Mouse (Mus musculus) frontal cortex, postnatal 10 days (tissue): Measurements from ENCODE around the gene Arl5c.

Experiments
- DNase-seq, 2 experiments: peaks; one replicate each; pipeline ENCODE4 v3.0.0; 2022; ENCODE audit warnings: low spot score in 2 of 2, mixed read lengths in 1 of 2

The Arl5c gene

DNA sequence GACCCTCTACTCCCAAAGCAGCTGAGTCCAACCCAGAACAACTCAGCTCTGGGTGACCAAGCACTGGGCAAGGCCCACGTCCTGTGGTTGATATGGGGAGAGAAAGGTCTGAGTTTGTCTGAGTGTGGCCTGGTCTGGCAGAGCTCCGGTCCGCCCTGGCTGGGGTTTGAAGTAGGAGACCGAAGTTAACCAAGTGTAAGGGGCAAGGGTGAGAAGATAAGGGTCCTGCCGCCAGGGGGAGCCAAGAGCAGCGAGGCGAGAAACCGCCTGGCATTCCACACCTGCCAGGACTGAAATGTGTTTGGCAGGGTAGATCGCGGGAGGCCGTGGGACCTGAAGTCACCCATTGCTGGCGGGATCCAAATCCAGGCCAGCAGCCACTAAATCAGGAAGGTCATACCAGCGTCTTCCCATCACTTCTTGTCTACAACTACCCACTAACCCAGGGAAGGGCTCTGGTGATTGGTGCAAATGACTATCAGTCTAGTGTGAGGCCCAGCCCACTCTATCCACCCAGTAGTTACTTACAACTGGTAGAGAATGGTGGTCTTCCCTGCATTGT, 1.4 kb downstream of the Arl5c start:
- peak in 1 of 2 experiments; percentile 69 for DNase-seq

DNA sequence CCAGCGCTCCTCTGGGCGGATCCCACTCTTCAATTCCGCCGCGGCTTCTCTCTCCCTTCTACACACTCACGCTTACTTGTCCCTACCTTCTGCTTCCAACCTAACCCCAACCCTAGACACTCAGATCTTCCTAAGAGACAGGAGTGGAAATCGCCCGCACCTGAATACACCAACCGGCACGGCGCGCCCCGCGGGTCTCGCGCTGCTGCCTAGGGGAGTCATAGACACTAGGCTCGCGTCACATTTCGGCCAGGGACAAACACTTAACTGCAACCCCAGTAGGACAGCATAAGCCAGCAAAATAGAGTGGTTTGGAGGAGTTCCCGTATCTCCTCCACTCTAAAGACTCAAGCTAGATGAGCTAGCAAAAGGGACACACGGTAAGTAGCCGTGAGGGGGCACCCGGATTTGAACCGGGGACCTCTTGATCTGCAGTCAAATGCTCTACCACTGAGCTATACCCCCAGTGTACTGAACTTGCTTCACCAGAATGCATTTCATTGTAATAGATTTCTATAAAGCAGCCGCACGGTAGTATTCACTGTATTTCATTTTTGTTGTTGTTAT, 7.4 kb downstream of the Arl5c start:
- DNase-seq: peak; percentile 75 to 83

DNA sequence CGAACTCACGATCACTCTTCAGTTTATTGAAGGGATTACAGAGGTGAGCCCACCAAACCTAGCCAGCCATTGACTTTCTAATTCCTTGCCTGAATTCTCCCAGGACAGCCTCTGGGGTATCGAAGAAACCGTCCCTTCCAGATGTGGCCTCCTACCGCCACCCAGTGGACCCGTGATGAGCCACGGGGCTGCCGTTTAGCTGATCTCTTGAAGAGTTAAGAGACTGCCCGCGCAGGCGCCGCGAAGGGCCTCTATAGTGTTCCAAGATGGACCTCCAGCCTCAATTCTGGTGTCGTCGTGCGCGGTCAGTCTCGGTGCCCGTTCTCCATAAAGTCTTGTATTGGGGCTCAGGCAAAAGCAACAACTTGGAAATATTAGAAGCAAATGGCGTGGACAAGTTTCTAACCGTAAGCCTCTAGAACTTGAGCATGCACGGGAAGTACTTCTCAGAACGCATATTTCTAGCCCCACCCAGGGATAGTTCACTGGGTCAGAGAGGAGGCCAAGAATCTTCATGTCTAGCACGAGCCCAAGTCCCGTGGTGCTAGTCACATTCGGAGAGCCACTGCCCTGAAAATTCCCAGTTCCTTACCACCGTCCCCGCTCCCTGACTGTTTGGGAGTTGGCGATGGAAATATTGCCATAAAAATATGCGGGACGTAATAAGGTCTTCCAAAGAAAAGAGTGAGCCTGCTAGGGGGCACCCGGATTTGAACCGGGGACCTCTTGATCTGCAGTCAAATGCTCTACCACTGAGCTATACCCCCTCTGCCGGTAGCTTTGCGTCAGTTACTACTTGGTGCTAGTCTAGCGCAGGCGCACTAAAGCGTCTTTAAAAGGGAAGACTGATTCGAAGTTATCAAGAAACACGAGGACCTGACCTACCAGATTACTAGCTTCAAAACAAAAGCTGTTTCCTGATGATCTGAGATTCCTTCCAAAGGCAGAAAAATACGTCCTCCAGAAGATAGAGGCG, 8.1 kb downstream of the Arl5c start:
- peak; percentile 91 to 92 for DNase-seq

DNA sequence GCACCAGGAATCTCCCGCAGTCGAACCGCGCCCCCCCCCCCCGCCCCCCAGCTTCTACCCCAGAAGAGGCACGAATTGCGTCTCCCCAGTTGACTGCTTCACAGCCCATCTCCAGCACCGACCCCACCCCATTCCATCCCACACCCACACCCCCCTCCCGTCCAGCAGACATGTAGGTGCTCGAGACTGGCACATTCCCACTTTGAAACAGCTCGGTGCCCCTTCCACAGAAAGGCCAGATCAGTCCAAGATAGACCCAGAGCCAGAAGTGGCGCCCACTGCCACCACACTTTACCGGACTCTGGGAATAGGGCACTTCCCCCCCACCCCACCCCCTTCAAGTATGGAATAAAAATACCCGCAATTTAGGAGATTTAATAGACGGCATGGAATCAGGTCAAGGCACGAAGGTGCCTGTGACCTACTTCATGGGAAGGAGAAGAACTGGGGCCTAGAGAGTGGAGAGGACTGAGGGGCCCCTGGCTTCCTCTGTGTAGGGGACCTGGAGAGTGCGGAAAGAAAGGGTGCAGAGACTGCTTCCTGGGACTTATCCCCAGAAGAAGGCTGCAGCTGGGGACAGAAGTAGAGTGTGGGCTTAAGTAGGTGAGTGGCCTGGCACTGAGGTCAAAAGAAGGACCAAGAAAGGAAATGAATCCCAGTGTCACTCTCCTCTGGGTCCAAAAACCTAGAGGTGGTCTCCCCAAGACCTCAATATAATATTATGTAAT, 9.1 kb downstream of the Arl5c start:
- DNase-seq: no peak

DNA sequence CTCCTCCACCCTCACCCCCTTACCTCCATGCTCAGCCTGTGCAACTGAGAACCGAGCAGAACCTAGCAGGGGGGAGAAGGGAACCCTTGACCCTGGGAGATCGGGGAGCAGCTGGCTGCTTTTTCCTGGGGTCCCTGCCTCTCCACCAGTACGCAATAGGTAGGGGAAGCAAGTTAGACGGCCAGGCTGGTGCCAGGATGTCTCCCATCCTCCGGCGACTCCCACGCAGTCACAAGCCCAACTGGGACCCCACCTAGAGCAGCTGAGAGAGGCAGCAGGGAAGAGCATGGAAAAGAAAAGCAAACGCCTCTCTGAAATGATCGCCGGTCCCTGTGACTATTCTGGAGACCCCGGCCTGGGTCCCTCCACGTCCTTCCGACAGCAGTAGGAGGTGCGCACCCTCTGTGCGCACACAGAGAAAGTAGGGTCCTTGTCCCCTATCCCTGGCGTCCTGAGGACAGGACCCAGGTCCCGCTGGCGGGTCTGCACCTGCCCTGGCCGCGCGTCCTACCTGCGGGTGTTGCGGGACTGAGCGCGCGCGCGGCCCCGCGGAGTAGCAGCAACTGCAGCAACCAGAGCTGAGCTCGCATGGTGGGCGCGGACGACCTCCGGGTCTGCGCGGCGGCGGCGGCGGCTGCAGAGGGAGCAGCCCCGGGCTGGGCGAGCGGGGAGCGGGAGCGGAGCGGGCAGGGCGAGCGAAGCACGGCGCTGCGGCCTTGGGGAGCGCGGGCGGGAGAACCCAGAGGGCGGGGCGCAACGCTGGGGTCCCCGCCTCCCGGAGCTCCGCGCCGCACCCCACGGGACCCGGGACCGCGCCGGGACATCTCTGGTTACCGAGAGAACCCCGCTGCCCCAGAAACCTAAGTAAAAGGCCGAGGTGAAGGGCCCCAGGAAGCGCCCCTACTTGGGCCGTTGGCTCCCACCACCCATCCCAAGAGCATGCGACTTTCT, 10.0 kb downstream of the Arl5c start, which contains the start of gene Plxdc1:
Gene Plxdc1 (minus strand): TSS at position 718 of the 951 bp plus-strand sequence.
- no peak for DNase-seq

DNA sequence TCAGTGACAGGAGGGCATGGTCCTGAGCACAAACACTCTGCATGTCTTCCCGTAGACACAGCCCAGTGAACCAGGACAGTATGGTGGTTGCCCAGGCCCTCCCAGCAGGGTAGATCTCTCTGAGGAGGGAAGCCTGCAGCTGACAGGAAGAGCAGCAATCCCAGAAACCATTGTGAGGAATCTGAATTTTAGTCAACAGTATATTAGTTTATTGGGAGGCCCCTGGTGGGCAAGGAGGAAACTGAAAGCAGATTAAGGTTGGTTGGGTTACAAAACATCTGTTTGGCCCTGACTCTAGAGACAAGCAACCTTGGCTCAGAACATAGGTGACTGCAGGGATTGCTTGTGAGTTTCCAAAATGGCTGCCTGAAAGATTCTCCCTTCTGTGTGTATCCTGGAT, 12.0 kb downstream of the Arl5c start:
- no peak for DNase-seq

DNA sequence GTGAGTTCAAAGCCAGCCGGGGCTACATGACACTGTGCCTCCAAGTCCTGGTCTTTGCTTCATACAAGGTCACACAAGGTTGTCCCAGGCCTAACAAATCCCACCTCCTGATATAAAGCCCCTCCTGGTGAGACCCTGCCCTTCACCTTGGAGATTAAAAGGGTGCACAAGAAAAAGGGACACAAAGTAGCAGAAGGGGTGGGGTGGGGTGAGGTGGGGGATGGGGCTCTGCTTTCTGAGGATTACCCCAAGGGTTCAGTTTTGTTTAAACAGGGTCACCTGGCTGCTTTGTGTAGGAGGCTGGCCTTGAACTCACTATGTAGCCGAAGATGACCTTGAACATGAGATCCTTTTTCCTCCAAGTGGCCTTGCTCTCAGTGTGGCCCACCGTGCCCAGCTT, 12.5 kb downstream of the Arl5c start:
- DNase-seq: no peak

DNA sequence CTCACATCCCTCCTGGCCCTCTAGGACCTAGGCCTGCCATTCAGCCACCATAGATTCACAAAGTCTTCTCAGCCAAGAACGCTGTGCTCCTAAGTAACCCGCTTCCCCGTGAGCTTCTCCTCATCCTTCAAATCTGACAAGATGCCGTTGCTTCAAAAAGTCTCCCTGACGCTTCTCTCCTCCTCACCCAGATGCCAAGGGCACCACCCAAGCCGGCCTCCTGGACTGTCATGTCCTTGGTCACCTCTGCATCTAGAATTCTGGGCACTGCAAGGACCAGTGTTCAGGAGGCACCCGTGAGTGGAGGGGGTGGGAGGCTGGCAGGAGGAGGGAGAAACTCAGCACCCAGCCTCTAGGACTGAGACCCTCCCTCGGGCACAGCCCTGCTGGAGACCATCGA, 13.3 kb downstream of the Arl5c start:
- no peak for DNase-seq

DNA sequence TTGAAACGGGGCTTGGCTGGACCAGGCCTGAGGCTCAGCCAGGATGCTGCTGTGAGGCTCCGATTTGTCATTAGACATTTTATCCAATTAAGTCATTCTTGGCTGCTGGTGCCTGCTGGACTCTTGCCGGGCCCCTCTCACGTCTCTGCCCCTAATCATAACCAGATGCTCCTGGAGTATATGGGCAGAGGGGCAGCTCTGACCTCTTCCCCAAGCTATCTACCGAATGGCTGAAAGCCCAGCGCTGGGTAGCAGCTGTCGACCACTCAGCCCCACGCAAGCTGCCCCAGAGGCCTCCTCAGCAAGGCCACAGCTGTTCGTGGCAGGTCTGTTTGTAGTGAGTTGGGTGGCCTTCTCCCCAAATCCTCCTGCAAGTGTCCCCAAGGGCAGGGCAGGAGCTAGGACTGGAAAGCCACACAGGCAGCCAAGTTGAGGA, 15.4 kb downstream of the Arl5c start:
- DNase-seq: no peak

DNA sequence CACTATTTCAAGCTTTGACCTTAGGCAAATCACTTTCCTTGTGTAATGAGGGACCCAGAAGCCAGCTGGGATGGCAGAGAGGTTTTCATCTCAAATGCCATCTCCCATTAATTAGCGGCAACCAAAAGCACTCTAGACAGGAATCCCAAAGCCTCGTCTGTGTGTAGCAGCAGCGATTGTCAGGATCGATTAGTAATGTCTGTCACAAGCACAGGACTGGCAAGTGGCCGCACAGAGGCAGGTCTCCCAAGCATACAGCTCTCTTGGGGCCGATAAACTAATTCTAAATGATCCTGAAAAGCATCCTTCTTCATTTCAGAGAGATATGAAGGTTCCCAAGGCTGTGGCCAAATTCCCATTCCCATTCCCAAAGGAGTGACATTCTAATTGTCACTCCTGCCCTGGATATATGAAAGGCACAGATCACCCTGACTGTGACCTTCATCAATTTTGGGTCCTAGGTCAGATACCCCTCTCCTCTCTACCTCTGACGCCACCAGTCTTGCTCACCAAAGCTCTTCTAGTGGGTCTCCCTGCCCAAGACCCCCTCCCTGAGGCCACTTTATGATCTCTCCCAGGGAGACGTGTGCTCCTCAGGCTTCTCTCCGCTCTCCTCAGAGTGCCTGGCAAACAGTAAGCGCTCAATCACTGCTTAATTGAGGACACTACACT, 16.0 kb downstream of the Arl5c start:
- no peak for DNase-seq

DNA sequence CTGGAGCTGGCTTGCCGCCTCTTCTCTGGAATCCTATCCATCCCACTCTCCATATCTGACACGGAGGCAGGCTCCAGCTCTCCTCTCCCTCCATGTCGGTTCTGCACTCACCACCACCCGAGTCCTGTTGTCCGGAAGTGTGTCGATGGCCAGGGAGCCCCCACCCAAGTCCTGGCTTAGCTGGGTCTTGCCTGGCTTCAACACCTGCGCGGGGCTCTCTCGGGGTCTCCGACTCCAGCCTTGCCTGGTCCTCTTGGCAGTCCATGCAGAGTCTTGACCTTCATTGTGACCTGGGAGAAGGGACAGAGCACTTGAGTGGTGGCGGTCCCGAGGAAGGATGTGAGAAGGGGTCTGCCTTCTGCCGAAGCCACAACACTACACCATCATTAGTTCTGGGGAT, 17.6 kb downstream of the Arl5c start:
- DNase-seq: no peak

DNA sequence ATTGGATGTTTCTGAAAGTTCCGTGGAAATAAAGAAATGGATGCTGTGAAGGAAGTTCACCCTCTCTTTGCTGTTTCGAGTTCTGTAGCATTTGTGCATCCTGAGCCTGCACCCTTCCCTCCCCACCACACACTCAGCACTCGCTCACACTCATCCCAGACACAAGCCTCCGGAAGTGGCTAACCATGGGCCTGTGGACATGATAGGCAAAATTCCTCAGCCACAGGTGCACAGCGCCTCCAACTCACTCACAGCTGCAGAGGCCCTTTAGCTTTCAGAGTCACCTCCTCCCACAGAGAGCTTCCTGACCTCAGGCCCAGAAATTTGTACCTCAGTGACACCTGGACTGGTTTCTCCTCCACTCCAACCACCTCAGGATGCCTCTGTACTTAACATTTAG, 18.2 kb downstream of the Arl5c start:
- no peak for DNase-seq

DNA sequence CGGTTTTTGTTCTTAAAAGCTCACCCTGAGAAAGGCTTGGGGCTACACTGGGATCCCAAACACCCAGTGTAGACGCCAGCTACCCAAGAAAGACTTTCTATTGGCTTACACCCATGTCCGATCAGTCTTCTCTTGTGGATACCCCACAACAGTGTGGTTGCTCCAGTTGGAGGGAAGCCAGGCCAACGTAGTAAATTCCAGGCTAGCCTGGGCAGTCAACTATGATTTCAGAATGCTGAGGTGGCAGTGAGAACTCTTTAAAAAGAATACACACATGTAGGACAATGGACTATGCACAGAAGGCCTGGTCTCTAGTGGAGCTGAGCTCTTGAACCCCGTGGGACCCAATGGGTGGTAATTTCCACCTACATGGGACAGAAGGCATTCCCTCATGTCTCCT, 21.2 kb downstream of the Arl5c start:
- no peak for DNase-seq

DNA sequence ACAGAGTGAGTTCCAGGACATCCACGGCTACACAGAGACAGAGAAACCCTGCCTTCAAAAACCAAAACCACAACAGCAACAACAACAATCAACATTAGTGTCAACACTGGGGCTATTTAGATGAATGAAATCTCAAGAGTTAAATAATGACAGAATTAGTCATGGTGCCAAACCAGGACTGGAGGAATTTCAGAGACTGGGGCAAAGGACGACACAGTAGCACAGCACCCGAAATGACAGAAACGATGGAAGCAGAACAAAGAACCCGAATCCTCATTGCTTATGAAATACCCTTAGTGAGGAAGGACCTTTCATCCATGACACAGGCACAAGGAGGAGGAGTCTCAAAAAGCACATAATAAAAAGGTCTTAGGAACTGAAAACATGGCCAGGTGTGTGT, 21.8 kb downstream of the Arl5c start:
- no peak for DNase-seq

DNA sequence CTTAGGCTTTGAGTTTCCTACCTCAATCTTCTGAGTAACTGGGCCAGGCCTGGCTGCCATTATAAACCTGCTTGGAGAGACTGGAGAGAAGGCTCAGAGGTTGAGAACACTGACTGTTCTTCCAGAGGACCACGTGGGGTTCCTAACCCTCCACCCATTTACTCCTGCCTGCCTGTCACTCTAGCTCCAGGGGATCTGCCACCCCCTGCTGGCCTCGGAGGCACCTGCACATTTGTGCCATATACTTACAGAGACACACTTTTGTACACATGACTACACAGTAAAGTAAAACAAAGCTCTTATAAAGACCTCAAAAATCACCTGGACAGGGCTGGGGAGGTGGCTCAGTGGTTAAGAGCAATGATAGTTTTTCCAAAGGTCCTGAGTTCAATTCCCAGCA, 23.5 kb downstream of the Arl5c start:
- DNase-seq: no peak

DNA sequence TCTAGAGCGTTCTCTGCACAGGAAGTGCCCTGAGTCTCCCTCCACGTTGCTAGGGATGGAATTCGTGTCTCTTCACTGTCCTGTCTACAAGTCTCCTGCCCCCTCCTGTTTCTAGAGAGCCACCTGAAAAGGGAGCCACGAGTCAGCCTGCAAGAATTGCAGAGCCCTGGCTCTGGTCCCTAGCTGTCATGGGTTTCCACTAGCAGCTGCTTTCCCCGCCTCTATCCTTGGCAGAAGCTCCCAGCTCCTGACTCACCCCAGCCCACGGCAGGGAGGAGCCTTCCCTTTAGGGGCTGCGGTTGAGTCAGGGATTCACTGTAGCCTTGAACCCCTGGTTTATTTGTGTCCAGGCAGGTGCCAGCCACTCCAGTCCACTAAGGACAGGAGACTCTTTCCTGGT, 24.7 kb downstream of the Arl5c start:
- peak; percentile 71 to 74 for DNase-seq

DNA sequence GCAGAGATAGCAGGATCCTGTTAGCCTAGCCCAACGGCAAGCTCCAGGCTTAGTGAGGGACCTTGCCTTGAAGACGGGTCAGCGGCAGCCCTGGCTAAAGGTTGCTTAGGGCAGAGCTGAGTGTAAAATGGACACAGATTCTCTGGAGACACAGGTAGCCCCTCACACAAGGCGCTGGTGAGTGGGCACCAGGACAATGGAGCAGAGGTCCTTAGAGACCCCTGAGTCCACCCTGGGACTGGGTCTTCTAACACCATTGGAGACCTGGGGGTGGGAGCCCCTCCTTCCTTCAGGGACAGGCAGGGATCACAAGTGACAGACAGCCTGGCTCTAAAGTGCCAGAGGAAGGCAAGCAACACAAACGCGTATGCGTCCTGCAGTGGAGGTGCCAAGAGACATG, 25.2 kb downstream of the Arl5c start:
- no peak for DNase-seq

DNA sequence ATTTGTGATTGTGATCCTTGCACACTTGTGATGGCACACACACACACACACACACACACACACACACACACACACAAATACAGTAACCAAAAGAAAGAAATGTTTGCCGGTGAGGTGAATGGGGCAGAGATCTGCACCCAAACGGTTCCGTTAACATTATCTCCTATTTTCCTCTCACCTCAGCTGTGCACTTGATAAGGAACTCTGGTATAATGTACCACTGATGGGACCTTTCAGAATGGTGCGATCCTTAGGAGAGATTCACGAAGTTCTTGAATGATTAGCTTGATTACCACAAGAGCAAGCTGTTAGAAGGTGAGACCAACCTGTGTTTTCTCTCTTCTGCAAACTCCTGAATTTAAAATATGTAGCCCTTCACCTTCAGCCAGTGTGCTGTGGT, 27.6 kb downstream of the Arl5c start:
- no peak for DNase-seq

DNA sequence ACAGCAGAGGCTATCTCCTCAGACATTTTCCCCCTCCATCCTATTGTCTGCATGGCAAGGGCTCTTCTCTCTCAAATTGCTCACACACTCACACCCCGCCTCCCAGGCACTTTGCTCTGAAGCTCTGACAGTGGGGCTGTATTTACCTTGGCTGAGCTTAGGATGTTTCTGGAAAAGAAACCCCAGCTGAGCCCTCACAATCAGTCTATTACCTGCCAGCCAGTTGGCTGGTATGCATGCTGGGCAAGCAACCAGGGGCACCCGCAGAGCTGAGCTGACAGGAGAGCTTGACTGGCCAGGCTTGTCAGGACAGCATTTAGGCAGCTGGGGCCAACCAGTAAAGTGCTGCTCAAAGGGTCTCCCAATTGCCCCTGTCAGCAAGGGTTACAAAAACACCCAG, 28.9 kb downstream of the Arl5c start:
- no peak for DNase-seq

DNA sequence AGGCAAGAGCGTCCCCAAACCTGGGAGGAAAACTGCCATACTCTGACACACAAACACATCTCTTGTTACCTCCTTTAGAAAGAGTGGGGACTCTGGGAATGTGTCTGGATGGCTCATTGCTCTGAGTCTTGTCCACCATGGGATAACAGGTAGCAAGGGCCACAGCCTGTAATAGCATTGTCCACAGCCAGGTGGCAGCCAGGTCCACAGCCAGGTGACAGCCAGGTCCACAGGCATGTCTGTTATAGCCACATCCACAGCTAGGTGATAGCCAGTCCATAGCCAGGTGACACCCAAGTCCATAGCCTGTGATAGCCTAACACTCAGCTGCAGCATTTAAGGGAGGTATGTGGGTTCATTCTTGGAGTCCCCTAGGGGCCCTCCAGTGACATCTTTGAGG, 35.1 kb downstream of the Arl5c start:
- DNase-seq: no peak

DNA sequence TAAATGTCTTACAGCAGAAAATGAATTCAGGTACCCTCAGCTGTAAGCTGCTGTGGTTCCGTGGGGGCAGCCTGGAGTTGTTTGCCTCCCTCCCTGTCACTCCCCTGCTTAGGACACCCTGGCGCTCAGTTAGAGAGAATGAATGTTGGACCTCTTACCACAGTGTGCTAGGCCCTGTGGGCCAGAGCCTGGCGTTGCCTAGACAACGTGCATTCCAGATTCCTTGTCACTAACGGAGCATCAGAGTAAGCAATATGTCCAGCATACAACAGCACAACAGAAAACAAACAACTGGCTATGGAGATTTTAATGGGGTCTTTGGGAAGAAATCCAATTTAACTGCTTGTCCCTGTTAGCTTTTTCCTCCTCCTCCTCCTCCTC, 36.7 kb downstream of the Arl5c start:
- no peak for DNase-seq
